Mouse (Mus musculus) forebrain, embryonic 10.5 days (tissue): ENCODE measurements around the gene Dgkd. TPM values are rescaled to one million over a fixed set of nuclear protein-coding genes. Genes with fewer than 3 reads are reported as not detected.

Source experiments
- DNase-seq: peaks from one replicate; pipeline ENCODE4 v3.0.0-alpha.2; 2017; ENCODE audit warnings: low spot score; ENCODE audit errors: extremely low spot score
- H3K27ac ChIP-seq: fragments of 300-500 bp; sonication (generic); 2 replicates; pipeline ENCODE4 v1.5.1; 2016; ENCODE audit warnings: mild to moderate bottlenecking
- H3K27me3 ChIP-seq: fragments of 300-500 bp; sonication (generic); 2 replicates; pipeline ENCODE4 v1.6.1; 2016; ENCODE audit warnings: mild to moderate bottlenecking; ENCODE audit not compliant: poor library complexity, severe bottlenecking
- H3K36me3 ChIP-seq: fragments of 300-500 bp; sonication (generic); replicated peaks from 2 replicates; pipeline ENCODE4 v1.6.1; 2016; ENCODE audit warnings: mild to moderate bottlenecking, moderate library complexity
- H3K4me1 ChIP-seq: fragments of 300-500 bp; sonication (generic); 2 replicates; pipeline ENCODE4 v1.6.1; 2016
- H3K4me3 ChIP-seq: fragments of 300-500 bp; sonication (generic); 2 replicates; pipeline ENCODE4 v1.5.1; 2016; ENCODE audit warnings: mild to moderate bottlenecking, moderate library complexity
- H3K9me3 ChIP-seq: fragments of 300-500 bp; sonication (generic); 2 replicates; pipeline ENCODE4 v1.6.1; 2016; ENCODE audit warnings: mild to moderate bottlenecking, moderate library complexity
- WGBS: fragments of 180-500 bp; shearing (Covaris S2); methylation state at CpG from one replicate; pipeline ENCODE4 v1.1.7; 2016; 5-methylcytosine and 5-hydroxymethylcytosine counted together
- polyA plus RNA-seq: library from polyadenylated mRNA; unstranded; fragments of >200 nt; fragmentation: Nextera tagmentation; extraction: Ambion mirVana; gene quantifications from 2 replicates; pipeline ENCODE4 v1.2.1, GENCODE M21; 2016

Dgkd gene
- polyA plus RNA-seq, 1 experiment from 2014 or later = 42.4 TPM

DNA sequence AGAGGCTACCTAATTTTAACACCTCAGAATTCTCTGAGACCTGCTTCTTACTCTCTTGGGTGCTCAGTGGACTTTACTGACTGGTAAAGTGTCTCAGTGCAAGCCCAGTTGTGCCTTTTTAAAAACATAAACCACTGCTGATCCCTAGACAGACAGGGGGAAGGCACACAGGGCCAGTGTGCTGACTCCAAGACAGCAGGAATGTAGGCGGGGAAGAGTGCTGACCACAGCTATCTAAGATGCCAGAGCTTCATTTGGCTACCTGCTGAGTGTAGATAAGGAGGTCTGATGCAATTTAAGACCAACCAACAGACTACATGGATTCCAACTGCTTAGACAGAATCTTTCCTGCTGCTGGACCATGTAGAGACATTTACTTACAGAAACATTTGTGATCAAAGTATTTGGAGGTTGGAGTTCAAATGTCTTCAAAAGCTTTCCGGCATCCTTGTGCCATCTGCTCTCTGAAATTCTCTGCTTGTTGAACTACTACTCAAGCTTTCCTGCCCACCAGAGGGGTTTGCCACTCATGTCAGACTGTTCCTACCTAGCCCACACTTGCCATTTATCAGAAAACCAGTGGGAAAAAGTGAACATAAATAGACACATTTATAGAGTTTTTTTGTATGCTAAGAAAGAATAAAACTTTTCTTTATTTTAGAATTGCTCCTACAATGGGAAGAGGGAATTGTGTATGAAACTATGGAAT is 108.5 kb downstream of the Dgkd start:
- peaks cover 80% of the 10 kb centered on the region for H3K36me3 ChIP-seq
- H3K4me3 ChIP-seq = no peak overlapping the region
- H3K4me1 ChIP-seq = peaks cover 4% of the 10 kb centered on the region; the same call in 1 of the 2 replicates
- no peaks in the 10 kb centered on the region for H3K27me3 ChIP-seq
- no peak for DNase-seq
- 89% methylated on average over 2 of the region's 2 CpGs for WGBS
- H3K9me3 ChIP-seq = no peaks in the 10 kb centered on the region
- H3K27ac ChIP-seq = peak overlapping the region; percentile 51; the same call in 1 of the 2 replicates

- no peak overlapping the region for H3K4me3 ChIP-seq
- H3K9me3 ChIP-seq = no peaks in the 10 kb centered on the region
- peaks cover 63% of the 10 kb centered on the region for H3K36me3 ChIP-seq
- 90% methylated on average over 4 of the region's 4 CpGs for WGBS
- no peak for DNase-seq
- H3K4me1 ChIP-seq = peaks cover 13% of the 10 kb centered on the region
- no peaks in the 10 kb centered on the region for H3K27me3 ChIP-seq
- no peak overlapping the region for H3K27ac ChIP-seq
Observed at GRCm38 (mm10) chr1:87970381-87970780, 117.3 kb downstream of the Dgkd start.

DNA sequence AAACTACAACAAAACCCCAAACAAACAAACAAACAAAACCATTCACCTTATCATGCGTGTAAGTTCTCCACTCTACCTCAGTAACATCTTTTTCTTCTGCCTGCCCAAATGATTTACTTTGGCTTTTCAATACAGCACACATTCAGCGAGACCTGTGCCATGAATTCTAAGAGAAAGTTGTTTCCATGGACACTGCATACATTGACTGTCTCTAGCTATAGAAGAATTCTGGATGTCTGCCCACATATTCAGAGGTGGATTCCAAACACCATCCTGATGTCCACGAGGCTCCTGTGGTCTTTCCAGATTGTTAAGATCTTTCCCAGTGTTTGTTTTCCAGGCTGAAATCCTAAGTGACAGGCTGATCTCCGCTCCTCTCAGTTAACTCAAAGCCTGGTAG is 129.2 kb downstream of the Dgkd start:
- H3K9me3 ChIP-seq = no peaks in the 10 kb centered on the region
- peaks cover 96% of the 10 kb centered on the region for H3K36me3 ChIP-seq
- DNase-seq = no peak
- H3K27me3 ChIP-seq = no peaks in the 10 kb centered on the region
- no peaks in the 10 kb centered on the region for H3K4me1 ChIP-seq
- WGBS = 90% methylated on average over 4 of the region's 4 CpGs
- H3K4me3 ChIP-seq = no peak overlapping the region
- no peak overlapping the region for H3K27ac ChIP-seq

DNA sequence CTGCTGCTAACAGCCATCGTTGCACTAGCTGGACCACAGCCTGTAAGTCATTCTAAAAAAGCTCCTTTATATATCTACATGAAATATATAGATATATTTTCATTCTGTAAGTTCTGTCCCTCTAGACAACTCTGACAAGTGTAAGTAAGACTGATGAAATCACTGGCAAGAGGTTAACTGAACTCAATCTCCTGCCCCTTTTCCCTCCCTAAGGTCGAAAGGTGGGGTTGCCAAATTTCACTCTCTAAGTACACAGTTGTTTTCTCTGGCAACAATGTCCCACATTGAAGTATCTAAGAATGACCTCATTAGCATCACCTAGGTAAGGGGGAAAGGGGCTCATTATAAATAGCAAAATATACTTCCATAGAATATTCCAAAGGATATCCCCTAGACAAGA is 139.6 kb downstream of the Dgkd start:
- Histone ChIP-seq H3K36me3 (peaks cover 97% of the 10 kb centered on the region), H3K4me1 (no peaks in the 10 kb centered on the region), H3K4me3 (no peak overlapping the region), H3K27ac (no peak overlapping the region), H3K27me3 (no peaks in the 10 kb centered on the region), H3K9me3 (no peaks in the 10 kb centered on the region)
- DNase-seq = no peak
- 96% methylated on average over 2 of the region's 2 CpGs for WGBS

Other genes starting within 250 kb of the Dgkd start
- gene Inpp5d, start 233.0 kb upstream of the Dgkd start, polyA plus RNA-seq = 2.8 and 4.1 TPM in 2 replicates
- 34.9 and 36.0 TPM in 2 replicates for gene Atg16l1, start 97.4 kb upstream of the Dgkd start, polyA plus RNA-seq
- gene Sag, start 49.6 kb upstream of the Dgkd start, polyA plus RNA-seq = 3.3 and 3.6 TPM in 2 replicates
- 33.0 and 36.9 TPM in 2 replicates for gene Usp40, start 155.3 kb downstream of the Dgkd start, polyA plus RNA-seq
- not detected in 2 replicates for gene Ugt1a10, start 202.1 kb downstream of the Dgkd start, polyA plus RNA-seq
- not detected in 2 replicates for gene Ugt1a9, start 217.5 kb downstream of the Dgkd start, polyA plus RNA-seq
- gene Ugt1a8, start 234.5 kb downstream of the Dgkd start, polyA plus RNA-seq = not detected in 2 replicates
- gene Ugt1a7c, start 241.8 kb downstream of the Dgkd start, polyA plus RNA-seq = 0.32 and 0.34 TPM in 2 replicates
- not detected in 2 replicates for gene Ugt1a6b, start 250.0 kb downstream of the Dgkd start, polyA plus RNA-seq